ENCODE assay signal across 21 mouse cellular contexts in genomic region chrX:162017471-162017870, GRCm38 (mm10).
DNase-seq lines count a peak whose midpoint lies in the region; ATAC-seq and TF ChIP-seq lines count a peak whose summit lies in the region.
"Had no signal": no experiment of that assay in that cellular context is flagged by ENCODE, and none has a peak within 500 bp of the region (broad histone marks: within the 10 kb centered on the region; RNA-seq: fewer than 3 reads in every experiment).

No protein-coding gene starts in this region.

- no peaks in the 10 kb centered on the region for H3K36me3 ChIP-seq in hindbrain, embryonic 13.5 days
- no peaks in the 10 kb centered on the region for H3K36me3 ChIP-seq in hindbrain, embryonic 11.5 days (ENCODE audit: control insufficient read depth, insufficient read depth, low read length)
- no peaks in the 10 kb centered on the region for H3K36me3 ChIP-seq in forebrain, postnatal 0 days (ENCODE audit: insufficient read depth)
- H3K36me3 ChIP-seq in midbrain, postnatal 0 days (ENCODE audit: insufficient read depth, low read length) = no peaks in the 10 kb centered on the region
- H3K36me3 ChIP-seq: embryonic facial prominence, embryonic 10.5 days; heart, embryonic 12.5 days had no signal

- no peak overlapping the region for H3K27ac ChIP-seq in hindbrain, embryonic 13.5 days
- no peak overlapping the region for H3K27ac ChIP-seq in hindbrain, embryonic 11.5 days (ENCODE audit: low read depth, low read length)
- no peak overlapping the region for H3K27ac ChIP-seq in forebrain, postnatal 0 days (ENCODE audit: low read depth, low read length)
- no peak overlapping the region for H3K27ac ChIP-seq in midbrain, postnatal 0 days (ENCODE audit: low read depth, low read length)
- H3K27ac ChIP-seq: embryonic facial prominence, embryonic 10.5 days; stomach, postnatal 0 days had no signal

- peaks cover 71% of the 10 kb centered on the region; the same call in 1 of the 2 replicates for H3K27me3 ChIP-seq in hindbrain, embryonic 13.5 days
- peaks cover 7% of the 10 kb centered on the region for H3K27me3 ChIP-seq in hindbrain, embryonic 11.5 days (ENCODE audit: control insufficient read depth, insufficient read depth, low read length)
- no peaks in the 10 kb centered on the region; the same call in 1 of the 2 replicates for H3K27me3 ChIP-seq in forebrain, postnatal 0 days (ENCODE audit: insufficient read depth, low read length)
- 0 out of 2 replicates have a peak, but pooled peaks cover 9% of the 10 kb centered on the region for H3K27me3 ChIP-seq in midbrain, postnatal 0 days (ENCODE audit: insufficient read depth, low read length)

- no peak for TF ChIP-seq CTCF in forebrain, postnatal 0 days (IDR thresholded peaks at IDR 0.05; ENCODE audit: low read depth)
- TF ChIP-seq CTCF in midbrain, postnatal 0 days (IDR thresholded peaks at IDR 0.05) = no peak

- no peak overlapping the region for H3K9ac ChIP-seq in hindbrain, embryonic 13.5 days
- H3K9ac ChIP-seq in hindbrain, embryonic 11.5 days (ENCODE audit: low read depth, low read length) = no peak overlapping the region
- H3K9ac ChIP-seq in forebrain, postnatal 0 days = no peak overlapping the region
- no peak overlapping the region for H3K9ac ChIP-seq in midbrain, postnatal 0 days (replicated peaks; ENCODE audit: low read length, poor library complexity, severe bottlenecking)
- H3K9ac ChIP-seq: heart, embryonic 12.5 days had no signal

- H3K4me2 ChIP-seq in hindbrain, embryonic 13.5 days = peak overlapping the region; percentile 25; the same call in 1 of the 2 replicates
- no peak overlapping the region for H3K4me2 ChIP-seq in hindbrain, embryonic 11.5 days (replicated peaks; ENCODE audit: low read depth, low read length)
- H3K4me2 ChIP-seq in forebrain, postnatal 0 days (ENCODE audit: low read depth) = peak overlapping the region; percentile 15; the same call in 1 of the 2 replicates
- peak overlapping the region; percentile 29 for H3K4me2 ChIP-seq in midbrain, postnatal 0 days (ENCODE audit: low read depth, low read length, poor library complexity, severe bottlenecking)
- H3K4me2 ChIP-seq: heart, embryonic 12.5 days had no signal

- no peak for ATAC-seq in hindbrain, embryonic 13.5 days (ENCODE audit: low FRiP score)
- no peak for ATAC-seq in hindbrain, embryonic 11.5 days (ENCODE audit: low FRiP score)
- ATAC-seq in forebrain, postnatal 0 days = peak; percentile 74
- ATAC-seq in midbrain, postnatal 0 days (ENCODE audit: low FRiP score) = no peak
- ATAC-seq: inflammation-experienced regulatory T-cells, adult 6 months had no signal

- H3K4me1 ChIP-seq in hindbrain, embryonic 13.5 days (replicated peaks) = peaks cover 8% of the 10 kb centered on the region
- H3K4me1 ChIP-seq in hindbrain, embryonic 11.5 days (replicated peaks; ENCODE audit: control insufficient read depth, insufficient read depth, low read length) = no peaks in the 10 kb centered on the region
- no peaks in the 10 kb centered on the region for H3K4me1 ChIP-seq in forebrain, postnatal 0 days (ENCODE audit: insufficient read depth)
- no peaks in the 10 kb centered on the region for H3K4me1 ChIP-seq in midbrain, postnatal 0 days (ENCODE audit: insufficient read depth, low read length)
- H3K4me1 ChIP-seq: embryonic facial prominence, embryonic 10.5 days; megakaryocyte, embryonic 14.5 days had no signal

- 44% methylated on average over 9 of the region's 9 CpGs for WGBS in hindbrain, embryonic 13.5 days
- 55% methylated on average over 9 of the region's 9 CpGs for WGBS in hindbrain, embryonic 11.5 days
- WGBS in forebrain, postnatal 0 days = 32% methylated on average over 9 of the region's 9 CpGs
- WGBS in midbrain, postnatal 0 days = 38% methylated on average over 9 of the region's 9 CpGs

- no peak for DNase-seq in hindbrain, embryonic 11.5 days (ENCODE audit: low spot score)
- peak; percentile 15 for DNase-seq in brain, adult 2 months (ENCODE audit: low read depth, low spot score)
- DNase-seq in forebrain, postnatal 0 days = peak; percentile 37
- DNase-seq in midbrain, postnatal 0 days (ENCODE audit: low spot score) = peak; percentile 49
- no peak for DNase-seq in urinary bladder, postnatal 14 days (ENCODE audit: low spot score)
- DNase-seq in cerebellum, adult 9-11 months = no peak
- DNase-seq: adrenal gland, postnatal 36 days; B cell, adult 2 months; cerebellum, adult 2 months; heart, postnatal 14 days; kidney, adult 9 months; kidney, postnatal 36 days; left cerebral cortex, postnatal 4 days; lung, adult 18-20 months; right cerebral cortex, postnatal 4 days had no signal

- H3K9me3 ChIP-seq in hindbrain, embryonic 13.5 days = no peaks in the 10 kb centered on the region
- no peaks in the 10 kb centered on the region for H3K9me3 ChIP-seq in hindbrain, embryonic 11.5 days (ENCODE audit: control insufficient read depth, low read length)
- no peaks in the 10 kb centered on the region for H3K9me3 ChIP-seq in forebrain, postnatal 0 days (ENCODE audit: low read length)
- no peaks in the 10 kb centered on the region for H3K9me3 ChIP-seq in midbrain, postnatal 0 days (ENCODE audit: low read length)
- H3K9me3 ChIP-seq: embryonic facial prominence, embryonic 10.5 days; heart, embryonic 12.5 days; megakaryocyte, embryonic 14.5 days had no signal

- H3K4me3 ChIP-seq in hindbrain, embryonic 13.5 days = no peak overlapping the region
- no peak overlapping the region for H3K4me3 ChIP-seq in hindbrain, embryonic 11.5 days (ENCODE audit: low read depth, low read length)
- no peak overlapping the region for H3K4me3 ChIP-seq in forebrain, postnatal 0 days (ENCODE audit: low read depth, low read length)
- H3K4me3 ChIP-seq in midbrain, postnatal 0 days (ENCODE audit: low read depth, low read length) = no peak overlapping the region
- H3K4me3 ChIP-seq: embryonic facial prominence, embryonic 10.5 days; heart, embryonic 12.5 days; megakaryocyte, embryonic 14.5 days had no signal

Comparison
In these comparisons a context has a peak if more than half of its experiments do, and no peak if none do; other contexts are left out.
1. DNase-seq: peak in brain, adult 2 months (single experiment), forebrain, postnatal 0 days (single experiment) and midbrain, postnatal 0 days (single experiment); none in hindbrain, embryonic 11.5 days (single experiment), urinary bladder, postnatal 14 days (single experiment) and cerebellum, adult 9-11 months (single experiment).